Mouse (Mus musculus): ENCODE data around the gene AC109138.7. TPM values are rescaled to one million over a fixed set of nuclear protein-coding genes. Genes with fewer than 3 reads are reported as not detected.
A peak's percentile ranks its signal among the peaks of the same experiment; 100 is the strongest.

Gene AC109138.7
- polyA plus RNA-seq, 1 experiment from 2014 or later: not detected

DNA sequence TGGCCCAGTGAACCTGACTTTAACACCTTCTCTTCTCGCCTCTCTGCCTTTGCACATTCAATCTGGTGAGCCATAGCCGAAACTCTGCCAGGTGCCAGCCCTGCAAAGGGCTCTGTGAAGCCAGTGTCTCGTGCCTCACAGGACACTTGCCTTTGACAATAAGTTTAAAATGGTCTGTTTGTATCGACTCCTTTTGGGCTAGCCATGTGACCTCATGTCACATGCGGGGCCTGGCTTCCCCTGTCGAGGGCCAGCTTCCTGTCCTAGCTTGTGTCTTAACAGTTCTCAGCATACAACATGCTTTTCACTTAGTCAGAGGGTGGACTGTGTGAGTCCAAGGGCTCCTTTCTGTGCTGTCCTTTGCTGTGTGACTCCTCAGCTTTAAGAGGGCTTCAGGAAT, 48.6 kb downstream of the AC109138.7 start:
- Histone ChIP-seq H3K4me3 (ENCODE audit: low read depth, low read length) (no peak overlapping the region), H3K27ac (ENCODE audit: low read depth, low read length) (no peak overlapping the region), H3K9ac (ENCODE audit: low read length) (no peak overlapping the region), H3K36me3 (ENCODE audit: control insufficient read depth, insufficient read depth, low read length) (no peaks in the 10 kb centered on the region), H3K27me3 (ENCODE audit: control insufficient read depth, insufficient read depth, low read length) (0 out of 2 replicates have a peak, but pooled peaks cover under 1% of the 10 kb centered on the region), H3K9me3 (ENCODE audit: control insufficient read depth, low read length) (no peaks in the 10 kb centered on the region), H3K4me1 (replicated peaks; ENCODE audit: control insufficient read depth, insufficient read depth, low read length) (no peaks in the 10 kb centered on the region; the same call in 1 of the 2 replicates), H3K4me2 (ENCODE audit: low read depth, low read length, severe bottlenecking) (no peak overlapping the region)
- ATAC-seq (replicated peaks; ENCODE audit: low FRiP score): no peak
- DNase-seq (ENCODE audit: low spot score): no peak
- 85% methylated on average over 6 of the region's 6 CpGs for WGBS

DNA sequence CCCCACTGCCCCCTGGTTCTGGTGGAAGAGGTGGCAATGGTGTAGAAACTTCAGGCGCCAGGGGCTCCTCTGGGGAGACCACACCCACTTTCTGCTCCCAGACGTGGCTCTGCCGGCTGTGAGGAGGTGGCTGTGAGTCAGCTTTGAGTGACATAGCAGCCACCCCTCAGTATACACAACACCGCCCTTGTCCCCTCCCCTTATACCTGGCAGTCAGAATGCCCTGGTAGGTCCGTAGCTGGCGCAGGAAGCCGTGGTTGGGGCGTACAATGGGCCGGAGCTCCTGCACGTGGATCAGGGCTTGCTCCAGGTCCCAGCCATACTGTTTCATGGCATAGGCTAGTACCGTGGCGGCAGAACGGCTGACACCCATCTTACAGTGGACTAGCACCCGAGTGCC, 49.5 kb downstream of the AC109138.7 start:
- ATAC-seq (replicated peaks; ENCODE audit: low FRiP score) (no peak), DNase-seq (ENCODE audit: low spot score) (peak; percentile 49)
- Histone ChIP-seq H3K4me2 (ENCODE audit: low read depth, low read length, severe bottlenecking) (no peak overlapping the region), H3K9ac (ENCODE audit: low read length) (no peak overlapping the region), H3K4me1 (replicated peaks; ENCODE audit: control insufficient read depth, insufficient read depth, low read length) (0 out of 2 replicates have a peak, but pooled peaks cover under 1% of the 10 kb centered on the region), H3K27me3 (ENCODE audit: control insufficient read depth, insufficient read depth, low read length) (peaks cover 4% of the 10 kb centered on the region; the same call in 1 of the 2 replicates), H3K9me3 (ENCODE audit: control insufficient read depth, low read length) (no peaks in the 10 kb centered on the region), H3K27ac (ENCODE audit: low read depth, low read length) (no peak overlapping the region), H3K4me3 (ENCODE audit: low read depth, low read length) (no peak overlapping the region), H3K36me3 (ENCODE audit: control insufficient read depth, insufficient read depth, low read length) (no peaks in the 10 kb centered on the region)
- WGBS: 73% methylated on average over 14 of the region's 14 CpGs

DNA sequence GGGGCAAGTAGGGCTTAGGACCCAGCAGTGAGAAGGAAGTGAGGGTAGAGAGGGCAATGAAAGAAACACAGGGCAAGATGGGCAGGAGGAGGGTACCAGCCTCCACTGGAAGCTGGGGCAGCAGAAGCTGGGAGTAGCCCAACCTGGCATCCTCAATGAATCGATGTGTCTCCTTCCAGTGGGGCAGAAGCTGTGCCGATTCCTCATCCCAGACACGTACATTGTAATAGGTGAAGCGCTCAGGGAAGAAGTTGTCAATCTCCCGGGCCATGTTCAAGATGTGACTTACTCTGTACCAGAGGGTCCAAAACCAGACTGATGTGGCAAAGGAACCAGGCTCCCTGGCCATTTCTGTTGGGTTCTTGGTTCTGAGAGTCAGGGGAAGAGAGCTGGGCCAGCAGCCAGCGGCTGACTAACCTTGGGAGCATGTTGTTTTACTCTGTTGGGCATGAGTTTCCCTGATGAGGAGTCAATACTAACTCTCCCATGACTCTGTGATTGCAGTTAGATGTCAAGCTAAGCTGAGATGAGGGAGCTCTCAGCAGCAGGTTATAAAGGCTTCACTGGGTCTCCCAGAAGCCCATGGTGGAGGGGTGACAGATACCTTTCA, 50.1 kb downstream of the AC109138.7 start:
- 90% methylated on average over 6 of the region's 6 CpGs for WGBS
- Histone ChIP-seq H3K36me3 (ENCODE audit: control insufficient read depth, insufficient read depth, low read length) (no peaks in the 10 kb centered on the region), H3K4me3 (ENCODE audit: low read depth, low read length) (no peak overlapping the region), H3K4me1 (replicated peaks; ENCODE audit: control insufficient read depth, insufficient read depth, low read length) (peaks cover 4% of the 10 kb centered on the region; the same call in 1 of the 2 replicates), H3K9me3 (ENCODE audit: control insufficient read depth, low read length) (no peaks in the 10 kb centered on the region), H3K27ac (ENCODE audit: low read depth, low read length) (no peak overlapping the region), H3K27me3 (ENCODE audit: control insufficient read depth, insufficient read depth, low read length) (peaks cover 4% of the 10 kb centered on the region; the same call in 1 of the 2 replicates), H3K9ac (ENCODE audit: low read length) (no peak overlapping the region), H3K4me2 (ENCODE audit: low read depth, low read length, severe bottlenecking) (no peak overlapping the region)
- ATAC-seq (replicated peaks; ENCODE audit: low FRiP score) (no peak), DNase-seq (ENCODE audit: low spot score) (peak; percentile 35)

DNA sequence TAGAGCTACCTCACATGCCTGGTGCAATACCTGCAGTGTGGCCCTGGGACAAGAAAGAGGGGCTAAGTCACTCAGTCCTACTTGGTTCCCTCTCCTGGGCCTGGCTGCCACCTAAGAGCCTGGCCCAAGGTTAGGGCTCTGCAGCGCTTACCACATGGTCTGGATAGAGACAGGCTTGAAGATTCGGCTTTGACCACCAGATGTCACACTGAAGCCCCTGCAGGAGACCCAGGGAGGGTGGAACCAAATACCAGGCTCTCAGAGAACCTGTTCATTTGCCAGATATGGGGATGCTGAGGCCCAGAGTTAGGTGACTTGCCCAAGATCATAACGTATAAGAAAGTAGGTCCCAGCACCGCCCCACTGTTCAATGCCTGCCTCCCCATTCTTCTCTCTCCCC, 51.8 kb downstream of the AC109138.7 start:
- Histone ChIP-seq H3K4me3 (ENCODE audit: low read depth, low read length) (no peak overlapping the region), H3K27me3 (ENCODE audit: control insufficient read depth, insufficient read depth, low read length) (peaks cover 4% of the 10 kb centered on the region; the same call in 1 of the 2 replicates), H3K36me3 (ENCODE audit: control insufficient read depth, insufficient read depth, low read length) (no peaks in the 10 kb centered on the region), H3K9me3 (ENCODE audit: control insufficient read depth, low read length) (no peaks in the 10 kb centered on the region), H3K4me2 (ENCODE audit: low read depth, low read length, severe bottlenecking) (no peak overlapping the region), H3K9ac (ENCODE audit: low read length) (no peak overlapping the region), H3K4me1 (replicated peaks; ENCODE audit: control insufficient read depth, insufficient read depth, low read length) (peaks cover 4% of the 10 kb centered on the region; the same call in 1 of the 2 replicates), H3K27ac (ENCODE audit: low read depth, low read length) (no peak overlapping the region)
- no peak for ATAC-seq (replicated peaks; ENCODE audit: low FRiP score)
- peak; percentile 46 for DNase-seq (ENCODE audit: low spot score)
- 69% methylated on average over 4 of the region's 4 CpGs for WGBS

DNA sequence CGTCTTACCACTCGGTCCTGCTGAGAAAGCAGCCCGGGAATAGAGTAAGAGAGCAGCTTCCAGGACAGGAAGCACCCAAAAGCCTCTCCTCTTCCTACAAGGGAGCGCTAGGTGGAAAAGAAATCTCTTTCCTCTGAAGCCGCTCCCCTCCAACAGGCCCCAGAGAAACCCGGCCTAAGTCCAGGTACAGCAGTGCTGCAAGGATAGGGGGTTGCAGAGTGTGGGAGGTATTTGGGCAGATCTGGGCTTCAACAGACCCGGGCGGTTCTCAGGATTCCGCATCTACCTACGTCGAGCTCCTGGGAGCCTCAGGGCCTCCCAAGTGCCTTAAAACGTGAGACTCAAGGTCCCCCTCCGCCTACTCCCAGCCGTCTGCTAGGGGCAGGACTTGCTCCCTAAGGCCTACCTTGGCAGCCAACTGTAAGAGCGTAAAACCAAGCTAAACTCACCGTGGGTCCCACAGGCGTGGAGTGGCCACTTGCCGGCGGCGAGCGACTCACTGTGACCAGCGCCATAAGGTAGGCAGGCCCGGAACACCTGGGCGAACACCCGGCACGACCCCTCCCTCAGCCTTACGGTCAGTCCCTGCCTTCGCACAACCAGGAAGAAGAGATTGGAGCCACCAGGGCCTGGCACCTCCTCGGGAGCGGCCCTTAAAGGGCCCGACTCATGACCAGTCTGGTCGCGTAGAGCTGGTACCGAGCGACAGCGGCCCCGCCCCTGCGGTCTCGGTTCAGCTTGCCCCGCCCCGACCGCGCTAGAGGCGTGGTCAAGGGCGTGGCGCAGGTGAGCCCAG, 54.6 kb downstream of the AC109138.7 start, which contains the start of gene Ssh3:
Gene Ssh3, minus strand, starts transcription at position 615 of the 796 bp plus-strand sequence.
- peak within 1 kb of the TSS; percentile 35 for H3K9ac ChIP-seq (ENCODE audit: low read length)
- H3K9me3 ChIP-seq (ENCODE audit: control insufficient read depth, low read length): no peaks in the 10 kb centered on the region
- H3K4me1 ChIP-seq (replicated peaks; ENCODE audit: control insufficient read depth, insufficient read depth, low read length): peaks cover 4% of the 10 kb centered on the region; the same call in 1 of the 2 replicates
- H3K27me3 ChIP-seq (ENCODE audit: control insufficient read depth, insufficient read depth, low read length): peaks cover 4% of the 10 kb centered on the region; the same call in 1 of the 2 replicates
- H3K36me3 ChIP-seq (ENCODE audit: control insufficient read depth, insufficient read depth, low read length): no peaks in the 10 kb centered on the region
- ATAC-seq (replicated peaks; ENCODE audit: low FRiP score): no peak; the same call in 1 of the 2 replicates
- peak within 1 kb of the TSS; percentile 55 for H3K4me2 ChIP-seq (ENCODE audit: low read depth, low read length, severe bottlenecking)
- WGBS: 5% methylated on average over 46 of the region's 46 CpGs
- H3K4me3 ChIP-seq (ENCODE audit: low read depth, low read length): peak within 1 kb of the TSS; percentile 24
- DNase-seq (ENCODE audit: low spot score): peak; percentile 51
- no peak within 1 kb of the TSS for H3K27ac ChIP-seq (ENCODE audit: low read depth, low read length)

DNA sequence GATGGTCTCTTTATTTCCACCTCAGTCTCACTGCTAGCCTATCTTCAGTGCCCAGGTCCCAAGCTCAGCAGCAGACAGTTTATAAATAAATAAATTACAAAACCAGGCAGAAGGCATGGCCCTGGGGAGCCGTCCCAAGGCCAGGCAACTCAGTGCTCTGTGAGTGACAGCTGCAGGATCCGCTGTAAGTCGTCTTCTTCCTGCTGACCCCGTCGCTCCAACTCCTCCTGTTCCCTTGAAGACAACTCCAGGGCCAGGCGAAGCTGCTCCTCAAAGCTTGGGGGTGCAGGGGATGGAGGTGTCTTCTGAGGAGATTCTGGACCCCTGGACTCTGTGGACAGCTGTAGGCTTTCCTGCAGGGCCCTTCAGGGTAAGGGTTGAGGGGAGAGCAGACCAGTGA, 56.0 kb downstream of the AC109138.7 start:
- ATAC-seq (replicated peaks; ENCODE audit: low FRiP score) (no peak), DNase-seq (ENCODE audit: low spot score) (peak; percentile 44)
- Histone ChIP-seq H3K9me3 (ENCODE audit: control insufficient read depth, low read length) (no peaks in the 10 kb centered on the region), H3K27ac (ENCODE audit: low read depth, low read length) (no peak overlapping the region), H3K9ac (ENCODE audit: low read length) (no peak overlapping the region), H3K27me3 (ENCODE audit: control insufficient read depth, insufficient read depth, low read length) (peaks cover 4% of the 10 kb centered on the region; the same call in 1 of the 2 replicates), H3K4me2 (ENCODE audit: low read depth, low read length, severe bottlenecking) (no peak overlapping the region), H3K4me3 (ENCODE audit: low read depth, low read length) (no peak overlapping the region), H3K4me1 (replicated peaks; ENCODE audit: control insufficient read depth, insufficient read depth, low read length) (peaks cover 4% of the 10 kb centered on the region; the same call in 1 of the 2 replicates), H3K36me3 (ENCODE audit: control insufficient read depth, insufficient read depth, low read length) (no peaks in the 10 kb centered on the region)
- WGBS: 74% methylated on average over 6 of the region's 6 CpGs

DNA sequence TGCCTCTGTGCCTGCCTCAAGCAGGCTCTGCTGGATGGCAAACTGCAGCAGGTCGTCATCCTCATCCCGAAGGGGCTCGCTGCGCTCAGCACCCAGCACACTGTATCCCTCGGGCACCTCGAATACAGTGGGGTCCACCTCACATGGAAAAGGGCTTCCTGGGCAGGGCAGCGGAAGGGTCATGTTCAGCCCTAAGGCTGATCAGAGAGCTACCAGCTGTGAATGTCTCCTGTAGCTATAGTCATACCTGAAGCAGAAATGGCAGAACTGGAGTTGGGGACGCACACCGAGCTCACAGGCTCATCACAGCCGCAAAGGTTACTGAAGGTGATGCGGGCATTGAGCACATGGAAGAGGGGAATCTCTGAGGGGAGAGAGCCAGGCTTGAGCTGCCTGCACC, 56.8 kb downstream of the AC109138.7 start:
- peaks cover 4% of the 10 kb centered on the region; the same call in 1 of the 2 replicates for H3K27me3 ChIP-seq (ENCODE audit: control insufficient read depth, insufficient read depth, low read length)

DNA sequence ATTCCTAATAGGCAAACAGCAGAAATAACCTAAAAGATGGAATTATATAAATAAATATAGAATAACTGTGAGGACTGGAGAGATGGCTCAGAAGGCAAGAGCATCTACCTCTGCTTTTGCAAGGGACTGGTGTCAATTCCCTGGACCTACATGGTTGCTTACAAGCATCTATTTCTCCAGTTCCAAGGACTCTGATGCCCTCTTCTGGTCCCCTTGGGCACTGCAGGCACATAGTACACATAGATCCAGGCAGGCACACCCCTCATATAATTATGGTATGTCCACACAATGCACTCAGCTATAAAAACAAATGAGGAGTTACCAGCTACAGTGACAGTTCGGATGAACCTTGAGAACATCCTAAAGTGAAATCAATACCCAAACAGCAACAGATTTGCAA, 65.3 kb downstream of the AC109138.7 start:
- Histone ChIP-seq H3K4me3 (ENCODE audit: low read depth, low read length) (no peak overlapping the region), H3K9ac (ENCODE audit: low read length) (no peak overlapping the region), H3K9me3 (ENCODE audit: control insufficient read depth, low read length) (peaks cover 3% of the 10 kb centered on the region; the same call in 1 of the 2 replicates), H3K27ac (ENCODE audit: low read depth, low read length) (no peak overlapping the region), H3K27me3 (ENCODE audit: control insufficient read depth, insufficient read depth, low read length) (peaks cover 3% of the 10 kb centered on the region; the same call in 1 of the 2 replicates), H3K4me1 (replicated peaks; ENCODE audit: control insufficient read depth, insufficient read depth, low read length) (peaks cover 6% of the 10 kb centered on the region; the same call in 1 of the 2 replicates), H3K36me3 (ENCODE audit: control insufficient read depth, insufficient read depth, low read length) (no peaks in the 10 kb centered on the region), H3K4me2 (ENCODE audit: low read depth, low read length, severe bottlenecking) (no peak overlapping the region)
- WGBS: 95% methylated on average over 1 of the region's 1 CpGs
- ATAC-seq (replicated peaks; ENCODE audit: low FRiP score) (no peak), DNase-seq (ENCODE audit: low spot score) (no peak)

More for the DNA sequence above, 56.8 kb downstream of the AC109138.7 start:
- H3K9me3 ChIP-seq (ENCODE audit: control insufficient read depth, low read length): peaks cover 2% of the 10 kb centered on the region; the same call in 1 of the 2 replicates
- H3K9ac ChIP-seq (ENCODE audit: low read length): no peak overlapping the region
- ATAC-seq (replicated peaks; ENCODE audit: low FRiP score) (no peak), DNase-seq (ENCODE audit: low spot score) (peak; percentile 35)
- H3K4me2 ChIP-seq (ENCODE audit: low read depth, low read length, severe bottlenecking): no peak overlapping the region
- H3K4me1 ChIP-seq (replicated peaks; ENCODE audit: control insufficient read depth, insufficient read depth, low read length): peaks cover 4% of the 10 kb centered on the region; the same call in 1 of the 2 replicates
- H3K4me3 ChIP-seq (ENCODE audit: low read depth, low read length): no peak overlapping the region
- WGBS: 90% methylated on average over 11 of the region's 11 CpGs
- H3K36me3 ChIP-seq (ENCODE audit: control insufficient read depth, insufficient read depth, low read length): no peaks in the 10 kb centered on the region
- no peak overlapping the region for H3K27ac ChIP-seq (ENCODE audit: low read depth, low read length)

All from forebrain, embryonic 11.5 days (tissue).